Mouse (Mus musculus) spleen, postnatal 10 days (tissue): ENCODE data around the gene Zcchc7.
A peak's percentile ranks its signal among the peaks of the same experiment; 100 is the strongest.
"Not testable (repeated sequence)": the region's sequence is repeated elsewhere in the genome, so short reads cannot be mapped to it uniquely, and the experiment has no call there.

ENCODE experiments used
- DNase-seq, 2 experiments: peaks; one replicate each; pipeline ENCODE4 v3.0.0; 2021 to 2022; ENCODE audit warnings: low spot score in 2 of 2

Zcchc7 gene

DNA sequence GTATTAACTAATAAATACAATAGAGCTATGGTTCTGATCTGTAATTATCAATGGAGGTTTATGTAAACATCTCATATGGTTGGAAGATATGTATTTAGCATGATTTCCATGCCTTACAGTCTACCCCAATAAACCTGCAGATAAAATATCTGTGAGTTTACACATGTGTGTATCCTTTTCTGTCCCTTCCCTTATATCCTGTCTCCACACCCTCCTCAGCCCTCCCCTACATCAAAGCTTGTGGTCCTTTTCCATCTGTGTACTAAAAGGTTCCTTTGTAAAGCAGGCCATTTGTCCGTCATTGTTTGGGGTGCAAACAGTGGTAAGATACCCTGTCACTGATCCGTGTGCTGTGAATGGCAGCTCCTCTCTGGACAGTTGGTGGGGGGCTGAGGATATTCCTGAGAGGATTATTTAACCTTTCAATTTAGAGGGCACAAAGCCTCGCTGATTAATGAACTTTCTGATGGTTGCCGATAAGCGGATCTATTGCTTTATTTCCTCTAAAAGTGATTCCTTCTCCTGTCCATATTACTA is 161.7 kb downstream of the Zcchc7 start:
- no peak for DNase-seq

DNA sequence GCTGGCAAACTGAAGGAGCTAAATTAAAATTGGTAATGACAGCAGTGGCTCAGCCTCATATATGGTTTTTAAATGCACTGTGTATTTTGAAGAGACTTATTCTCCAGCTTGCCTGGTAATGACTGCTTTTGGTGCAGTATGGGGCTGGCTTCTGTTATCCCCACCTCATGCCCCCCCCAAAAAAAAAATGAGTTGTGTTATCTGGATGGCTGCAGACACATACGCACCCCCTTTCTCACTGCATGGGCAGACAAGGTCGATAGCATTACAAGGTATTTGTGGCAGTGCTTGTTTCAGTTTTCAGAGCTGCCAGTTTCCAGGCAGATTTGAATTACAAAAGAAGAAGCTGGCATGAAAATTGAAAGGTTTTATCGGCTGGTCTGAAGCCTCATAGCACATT is 162.2 kb downstream of the Zcchc7 start:
- DNase-seq, result no peak

DNA sequence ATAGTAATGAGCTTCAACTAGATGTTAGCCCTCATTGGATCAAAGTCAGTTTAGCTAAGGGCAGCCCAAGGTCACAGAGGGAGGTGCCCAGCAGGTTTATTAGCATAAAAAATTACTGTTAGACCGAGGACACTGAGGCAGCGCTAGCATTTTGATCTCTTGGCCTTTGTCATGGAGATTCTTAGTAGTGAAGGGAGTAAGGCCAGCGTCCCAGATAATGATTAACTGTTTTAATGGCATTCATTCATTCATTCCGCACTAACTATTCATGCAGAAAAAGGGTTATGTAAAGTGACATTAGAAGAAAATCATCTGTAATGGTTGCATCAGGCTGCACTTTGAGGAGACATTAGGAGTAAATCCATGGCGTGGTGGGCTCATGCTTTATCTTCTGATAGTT is 165.2 kb downstream of the Zcchc7 start:
- DNase-seq, result peak in 1 of 2 experiments; percentile 1

DNA sequence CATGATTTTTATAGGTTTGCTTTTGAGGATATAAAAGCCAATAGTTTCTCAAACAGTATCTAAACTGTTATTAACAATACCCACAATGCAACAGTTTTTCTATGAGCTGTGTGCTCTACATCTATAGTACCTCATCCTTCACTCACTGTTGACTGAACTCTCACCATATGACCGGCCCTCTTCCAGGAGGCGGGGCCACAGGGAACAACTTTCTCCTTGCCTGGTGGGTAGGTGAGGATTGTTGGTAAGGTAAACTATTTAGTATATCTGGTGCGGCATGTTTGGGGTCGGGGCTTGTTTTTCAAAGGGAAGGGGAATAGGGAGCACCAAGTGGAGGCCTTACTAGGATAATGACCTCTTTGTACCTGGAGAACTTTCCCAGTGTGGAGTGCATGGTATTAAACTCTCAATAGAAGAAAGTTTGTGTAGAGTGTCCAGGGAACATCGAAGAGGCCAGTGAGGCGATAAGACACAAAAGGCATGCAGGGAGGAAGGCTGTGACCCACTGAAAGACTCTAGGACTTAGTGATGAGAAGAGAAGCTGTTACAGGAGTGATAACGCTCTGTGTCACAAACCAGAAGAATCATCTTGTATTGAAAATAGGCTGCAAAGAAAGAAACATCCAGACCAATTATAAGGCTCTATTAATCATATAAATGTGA is 166.9 kb downstream of the Zcchc7 start:
- peak in 1 of 2 experiments; percentile 4 for DNase-seq

DNA sequence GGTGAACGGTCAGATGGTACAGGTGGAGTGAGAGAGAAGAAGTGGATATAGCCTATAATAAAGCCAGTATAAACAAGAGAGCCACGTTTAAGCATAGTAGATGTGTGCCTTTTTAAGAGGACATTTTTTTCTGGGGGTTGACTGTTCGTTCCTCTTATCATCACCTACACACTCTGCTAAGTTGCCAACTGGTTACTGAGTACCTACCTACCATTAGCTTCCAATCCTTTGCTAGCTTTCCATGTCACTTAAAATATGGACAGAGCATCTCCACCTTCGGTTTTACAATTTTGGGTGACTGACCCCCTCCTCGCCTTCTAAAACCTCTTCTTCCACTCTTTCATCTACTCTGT is 167.4 kb downstream of the Zcchc7 start:
- DNase-seq, result no peak

DNA sequence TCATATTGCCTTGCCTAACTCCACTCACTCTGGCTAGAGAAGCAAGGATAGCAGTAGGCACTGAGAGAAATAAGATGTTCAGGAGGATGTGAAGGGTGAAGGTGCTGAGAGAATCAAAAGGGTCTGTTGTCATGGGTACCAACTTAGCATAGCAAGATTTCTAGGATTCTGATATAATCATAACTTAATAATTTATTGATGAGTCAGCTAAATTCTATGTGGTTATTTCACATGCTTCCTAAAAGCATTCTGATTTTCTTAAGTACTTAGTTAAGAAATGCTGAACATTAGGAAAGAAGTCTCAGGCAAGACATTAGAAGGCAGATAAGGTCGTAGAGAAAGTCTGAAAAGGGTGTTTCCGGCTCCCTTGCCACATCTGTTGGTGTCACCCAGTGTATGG is 172.3 kb downstream of the Zcchc7 start:
- peak in 1 of 2 experiments; percentile 2 for DNase-seq

DNA sequence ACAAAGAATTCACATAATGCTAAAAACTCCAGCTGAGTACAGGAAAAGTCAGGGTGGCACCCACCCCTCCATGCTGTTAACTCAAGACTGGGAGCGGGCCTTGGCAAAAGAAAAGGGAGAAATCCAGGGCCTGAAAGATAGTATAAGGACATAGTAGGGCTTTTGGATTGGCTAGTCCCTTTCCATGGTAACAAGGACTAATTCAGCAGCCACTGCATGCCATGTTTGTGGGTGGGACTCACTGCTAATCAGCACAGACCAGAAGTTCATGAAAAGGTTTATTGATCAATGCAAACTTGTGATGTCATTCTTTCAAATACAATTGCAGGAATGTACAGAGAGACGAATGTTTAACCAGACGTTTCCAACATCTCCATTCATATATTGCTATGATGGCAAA is 173.1 kb downstream of the Zcchc7 start:
- no peak for DNase-seq

DNA sequence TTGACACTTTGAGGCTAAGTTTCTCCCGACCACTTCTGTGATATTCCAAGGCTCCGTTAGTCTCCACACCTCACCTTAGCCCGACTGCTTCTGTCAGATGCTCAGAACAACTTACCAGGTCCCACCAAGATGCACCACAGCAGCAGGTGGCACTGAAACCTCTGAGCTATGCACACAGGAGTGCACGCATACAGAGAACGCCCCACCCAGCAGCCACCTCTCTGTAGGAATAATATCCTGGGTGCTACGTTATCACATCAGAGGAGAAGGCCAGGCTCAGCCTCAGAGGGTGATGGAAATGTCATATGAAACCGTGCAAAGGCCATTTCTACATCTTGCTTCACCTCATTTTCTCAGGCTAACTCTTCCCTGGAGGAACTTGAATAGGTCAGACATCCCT is 174.7 kb downstream of the Zcchc7 start:
- DNase-seq, result no peak

DNA sequence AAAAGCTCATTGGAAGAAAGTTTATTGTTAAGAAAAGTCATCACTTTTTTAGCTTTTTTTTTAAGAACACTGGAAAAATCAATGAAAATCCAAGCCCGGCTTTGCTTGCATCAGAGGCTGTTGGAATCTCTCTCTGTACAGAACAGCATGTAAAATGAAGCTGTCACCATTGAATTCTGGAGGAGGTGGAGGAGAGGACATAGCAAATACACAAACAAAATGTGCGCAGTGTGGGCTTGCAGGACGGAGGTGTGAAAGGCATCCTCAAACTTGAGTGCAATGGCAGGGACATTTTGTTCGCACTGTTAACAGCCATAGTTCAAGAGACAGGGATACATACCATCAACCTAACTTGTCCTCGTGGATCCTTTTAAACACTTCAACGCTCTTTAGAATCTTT is 176.1 kb downstream of the Zcchc7 start:
- DNase-seq, result no peak

DNA sequence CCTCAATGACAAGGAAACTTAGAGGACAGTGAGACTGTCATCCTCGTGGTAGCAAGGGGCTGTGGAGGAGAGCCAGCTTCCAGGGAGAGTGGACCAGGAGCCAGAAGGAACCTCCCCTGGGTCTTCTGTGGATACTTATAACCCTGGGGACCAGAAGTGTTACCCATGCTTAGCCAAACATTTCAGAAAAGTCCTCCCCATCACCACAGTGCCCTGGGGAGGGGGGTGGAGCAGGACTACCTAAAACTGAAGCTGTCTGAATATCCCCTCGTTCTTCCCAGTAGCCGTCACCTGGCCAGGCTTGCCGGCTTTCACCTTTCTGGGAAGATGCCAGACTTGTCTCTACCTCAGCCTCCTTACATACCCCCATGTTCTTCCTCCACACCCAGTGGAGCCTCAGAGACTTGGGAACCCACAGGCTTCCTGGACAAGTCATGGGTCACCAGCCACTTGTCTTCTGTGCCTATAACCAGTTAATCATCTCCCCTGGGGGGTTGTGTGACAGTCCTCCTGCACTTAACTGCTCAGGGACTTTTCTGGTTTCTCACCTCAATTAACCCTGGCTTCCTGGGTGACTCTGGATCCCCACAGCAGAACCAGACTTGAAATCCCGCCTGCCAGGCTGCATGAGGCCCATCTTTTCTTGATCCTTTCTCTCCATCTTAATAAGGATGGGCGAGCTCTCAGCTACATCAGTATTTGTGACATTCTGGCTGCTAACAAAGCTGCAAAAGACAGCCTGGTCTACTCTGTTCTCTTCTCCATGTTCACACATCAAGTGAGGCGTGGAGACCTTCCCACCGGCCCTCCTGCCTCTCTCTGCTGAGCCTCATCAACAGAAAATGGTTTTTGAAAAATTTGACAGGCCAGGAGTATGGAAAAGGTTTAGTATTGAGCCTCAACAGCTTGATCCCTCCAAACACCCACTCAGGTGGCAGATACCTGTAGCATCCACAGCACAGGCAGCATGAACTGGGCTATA is 183.0 kb downstream of the Zcchc7 start:
- DNase-seq, result peak in 1 of 2 experiments; percentile 35

DNA sequence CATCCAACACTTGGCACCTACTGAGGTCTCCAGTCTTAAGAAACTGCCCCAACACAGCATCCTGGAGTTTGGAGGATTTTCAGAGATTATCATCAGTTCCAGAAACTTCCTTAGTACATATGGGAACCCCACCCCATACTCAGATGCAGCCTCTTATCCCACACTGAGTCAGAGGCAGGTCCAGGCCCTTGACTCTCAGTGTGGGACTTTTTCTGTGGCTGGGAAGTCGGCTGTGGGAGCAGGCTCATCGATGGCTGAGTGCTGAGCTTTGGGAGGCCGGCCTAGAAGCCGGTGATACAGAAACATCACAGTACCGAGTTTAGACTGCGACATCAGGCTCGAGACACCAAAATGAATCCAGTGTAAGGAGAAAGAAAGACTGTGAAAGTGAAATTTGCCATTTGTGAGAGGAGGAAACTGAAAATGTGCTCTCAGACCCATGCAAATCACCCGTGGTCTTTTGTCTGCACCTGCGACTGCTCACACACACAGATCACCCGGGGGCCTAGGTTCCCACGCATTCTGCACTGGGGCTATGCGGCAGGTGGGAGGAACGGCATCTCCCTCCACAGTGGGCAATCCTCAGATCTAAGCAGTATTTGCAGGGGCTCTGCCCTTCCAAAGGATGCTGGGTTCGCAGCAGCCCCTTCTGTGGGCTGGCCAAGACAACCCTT is 184.0 kb downstream of the Zcchc7 start:
- peak in 1 of 2 experiments; percentile 58 for DNase-seq

DNA sequence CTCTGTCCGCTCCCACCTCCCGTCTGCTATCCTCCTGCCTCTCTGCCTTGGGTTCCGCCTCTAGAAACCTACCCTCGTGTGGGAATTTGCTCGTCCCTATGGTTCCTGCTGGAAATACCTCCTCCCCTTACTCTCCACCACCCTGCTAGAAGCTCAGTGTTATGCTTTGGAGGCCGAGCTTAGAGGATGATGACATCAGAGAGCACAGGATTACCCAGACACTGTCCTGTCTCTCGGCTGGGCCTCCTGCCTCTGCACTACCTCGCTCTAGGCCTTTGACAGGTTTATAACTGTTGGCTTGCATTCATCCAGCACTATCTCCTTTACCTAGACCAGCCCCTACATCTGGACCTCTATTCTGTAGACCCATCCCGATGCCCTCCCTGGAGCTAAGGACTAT is 184.6 kb downstream of the Zcchc7 start:
- DNase-seq, result no peak

DNA sequence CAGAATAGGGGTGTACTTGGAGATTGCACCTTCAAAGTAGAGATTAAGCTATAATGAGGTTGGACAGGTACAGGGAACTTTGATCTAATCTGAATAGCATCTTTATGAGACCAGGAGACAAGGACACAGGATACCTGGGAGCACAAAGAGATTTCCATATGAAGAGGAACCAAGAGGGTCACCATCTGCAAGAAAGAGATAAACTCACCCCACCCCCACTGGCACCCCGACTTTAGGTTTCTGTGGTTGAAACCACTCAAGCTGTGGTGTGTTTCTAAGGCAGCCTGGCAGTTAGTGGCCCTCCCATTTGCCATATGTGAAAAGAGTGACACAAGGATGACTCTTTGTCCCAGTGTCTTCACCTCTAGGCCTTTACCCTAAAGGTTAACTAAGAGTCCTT is 186.6 kb downstream of the Zcchc7 start:
- DNase-seq, result peak in 1 of 2 experiments; percentile 41

DNA sequence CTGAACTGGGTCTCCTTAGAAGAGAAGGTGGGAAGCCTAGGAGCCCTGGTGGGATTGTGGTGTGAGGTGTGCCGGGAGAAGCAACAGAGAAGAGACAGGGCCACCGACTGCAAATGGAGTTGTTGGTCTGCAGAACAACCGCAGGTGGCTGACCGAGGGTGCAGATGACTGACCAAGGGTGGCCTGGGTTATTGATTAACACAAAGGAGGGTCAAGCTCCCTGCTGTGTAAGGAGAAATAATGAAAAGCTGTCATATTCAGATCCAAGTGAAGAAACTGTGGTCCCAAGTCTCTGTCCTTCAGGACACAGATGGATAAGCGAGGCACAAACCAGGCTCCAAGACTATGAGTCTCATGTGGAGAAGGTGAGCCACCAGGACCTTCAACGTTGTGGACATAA is 187.8 kb downstream of the Zcchc7 start:
- no peak for DNase-seq

DNA sequence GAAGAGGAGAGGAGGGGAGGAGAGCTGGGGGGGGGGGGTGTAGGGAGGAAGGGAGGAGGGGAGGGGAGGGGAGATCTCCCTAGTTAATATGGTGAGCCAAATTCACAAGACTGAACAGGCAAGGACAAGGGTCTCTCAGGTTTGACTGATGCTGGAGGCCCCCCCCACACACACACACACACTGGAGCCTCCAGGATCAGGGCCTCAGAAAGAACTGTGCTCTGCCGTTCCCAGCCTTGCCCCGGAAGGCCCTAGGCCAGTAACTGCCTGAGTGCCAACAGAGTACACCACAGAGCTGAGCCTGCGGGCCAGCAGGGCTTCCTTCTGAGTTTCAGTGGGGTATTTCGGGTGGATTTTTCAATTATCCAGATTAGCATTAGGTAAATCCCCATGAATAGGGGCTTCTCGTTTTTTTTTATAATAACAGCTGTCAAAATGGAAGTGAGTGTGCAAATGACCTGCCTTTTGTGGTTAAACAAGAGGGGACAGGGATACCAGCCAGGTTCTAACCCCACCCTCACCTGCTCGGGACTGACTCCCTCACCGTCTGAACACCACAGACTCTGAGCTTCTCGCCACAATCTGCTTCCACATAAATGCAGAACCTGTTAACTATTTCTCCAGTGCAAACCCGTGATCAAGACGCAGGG is 188.9 kb downstream of the Zcchc7 start:
- DNase-seq, result no peak

DNA sequence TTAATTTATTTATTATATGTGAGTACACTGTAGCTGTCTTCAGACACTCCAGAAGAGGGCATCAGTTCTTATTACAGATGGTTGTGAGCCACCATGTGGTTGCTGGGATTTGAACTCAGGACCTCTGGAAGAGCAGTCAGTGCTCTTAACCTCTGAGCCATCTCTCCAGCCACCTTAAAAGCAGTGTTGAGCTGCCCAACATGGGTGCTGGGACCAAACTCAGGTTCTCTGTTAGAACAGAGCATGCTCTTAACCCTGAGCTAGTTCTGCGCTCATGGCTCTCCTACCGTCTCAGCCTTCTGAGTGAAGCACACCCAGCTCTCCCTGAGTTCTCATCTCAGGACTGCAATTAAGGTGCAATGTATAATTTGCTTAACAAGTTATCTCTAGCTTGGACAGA is 190.4 kb downstream of the Zcchc7 start:
- DNase-seq, result not testable (repeated sequence)

DNA sequence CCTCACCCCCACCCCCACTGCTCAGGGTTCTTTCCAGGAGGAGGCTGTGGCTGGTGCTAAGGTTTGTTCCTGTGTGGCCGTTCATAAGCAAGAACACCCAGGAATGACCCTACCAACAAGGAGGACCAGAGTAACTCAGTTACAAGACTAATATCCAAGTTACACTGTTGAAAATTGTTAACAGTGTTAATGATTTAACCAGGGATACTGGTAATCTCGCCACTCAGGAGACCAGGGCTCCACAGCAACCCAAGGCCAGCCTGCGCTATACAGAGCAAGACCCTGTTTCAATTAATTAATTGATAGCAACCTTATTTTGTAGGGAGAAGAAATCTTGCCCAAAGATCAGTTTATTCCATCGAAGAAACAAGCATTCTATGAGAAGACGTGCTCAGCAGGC is 191.8 kb downstream of the Zcchc7 start:
- no peak for DNase-seq

DNA sequence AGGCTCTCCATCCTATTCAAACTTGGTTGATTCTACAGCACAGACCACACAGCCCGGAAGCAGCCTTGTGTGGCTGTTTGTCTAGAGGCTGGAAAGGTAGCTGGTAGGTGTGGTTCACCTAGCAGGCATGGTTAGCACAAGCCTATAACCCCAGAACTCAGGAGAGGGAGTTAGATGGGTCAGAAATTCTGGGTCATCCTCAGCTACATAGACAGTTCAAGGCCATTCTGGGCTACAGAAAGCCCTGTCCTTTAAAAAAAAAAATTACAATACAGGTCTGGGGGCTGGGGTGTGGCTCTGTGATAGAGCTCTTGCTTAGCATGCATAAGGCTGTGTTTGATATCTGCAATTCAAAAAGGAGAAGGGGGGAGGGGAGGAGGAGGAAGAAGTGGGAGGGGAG is 192.6 kb downstream of the Zcchc7 start:
- DNase-seq, result no peak

DNA sequence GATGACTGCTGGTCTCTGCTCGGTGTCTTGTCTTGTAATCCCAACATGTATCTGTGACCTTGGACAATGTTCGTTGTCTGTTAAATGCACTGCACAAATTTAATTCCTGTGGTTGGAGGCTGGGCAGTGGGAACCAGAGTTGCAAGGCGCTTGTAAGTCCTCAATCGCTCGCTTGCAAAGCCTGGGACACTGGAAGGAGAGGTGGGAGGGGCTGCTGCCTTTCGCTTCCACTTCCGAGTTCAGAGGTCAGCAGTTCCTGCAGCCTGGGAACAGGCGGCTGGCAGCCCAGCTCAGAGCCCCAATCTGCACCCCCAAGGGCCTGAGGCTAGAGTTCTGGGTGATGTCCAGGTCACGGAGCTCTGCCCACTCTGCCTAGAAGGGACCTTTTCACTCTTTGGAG is 197.4 kb downstream of the Zcchc7 start:
- DNase-seq, result no peak

DNA sequence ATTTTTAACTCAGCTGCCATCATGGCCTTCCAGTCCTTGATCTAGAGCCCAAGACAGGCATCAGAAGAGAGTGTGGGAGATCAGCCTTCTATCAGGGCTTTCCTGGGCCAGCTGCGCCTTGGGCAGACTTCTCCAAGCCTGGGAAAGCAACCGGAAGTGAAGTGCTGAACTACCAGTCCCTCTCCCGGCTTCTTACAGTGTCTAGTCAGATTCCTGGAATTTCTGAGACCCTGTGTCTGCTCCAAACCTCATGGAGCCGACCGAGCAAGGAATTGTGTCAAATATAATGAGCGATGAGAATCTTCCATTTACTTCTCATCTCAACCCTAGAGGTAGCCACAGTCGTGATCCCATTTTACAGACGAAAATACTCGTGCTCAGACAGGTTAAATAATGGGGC is 203.1 kb downstream of the Zcchc7 start:
- no peak for DNase-seq

DNA sequence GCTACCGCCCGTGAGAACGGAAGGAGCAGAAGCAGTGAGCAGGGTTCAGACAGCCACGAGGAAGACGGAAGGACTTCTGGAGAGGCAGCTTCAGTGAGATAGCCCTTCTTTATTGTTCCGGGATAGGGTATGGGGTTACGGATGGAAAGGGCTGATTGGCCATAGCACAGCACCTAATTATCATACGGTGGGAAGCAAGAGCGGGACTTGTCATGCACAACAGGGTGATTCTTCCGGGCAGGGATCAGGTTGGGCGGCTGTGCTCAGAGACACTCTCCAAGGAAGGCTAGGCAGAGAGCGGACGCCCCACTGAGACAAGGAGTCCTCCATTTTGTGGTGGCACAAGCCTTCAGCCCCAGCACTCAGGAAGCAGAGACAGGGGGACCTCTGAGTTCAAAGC is 203.5 kb downstream of the Zcchc7 start:
- DNase-seq, result no peak

DNA sequence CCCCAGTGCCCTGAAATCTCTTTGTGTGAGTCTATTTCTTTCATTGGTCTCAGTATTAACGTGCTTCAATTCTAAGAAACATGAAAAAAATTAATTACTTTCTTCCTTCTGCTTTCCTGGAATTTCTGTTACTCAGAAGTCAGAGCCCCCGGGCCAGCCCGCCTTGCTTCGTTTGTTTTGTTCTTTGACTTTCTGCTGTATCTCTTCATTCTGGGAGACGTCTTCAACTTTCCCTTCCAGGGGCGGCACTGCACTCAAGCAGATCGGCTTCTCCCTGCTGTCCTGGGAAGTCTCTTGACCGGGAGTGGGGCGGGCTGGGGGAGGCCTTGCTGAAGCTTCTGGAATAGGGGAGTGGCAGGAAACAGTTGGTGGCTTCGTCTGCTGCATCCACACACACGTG is 207.5 kb downstream of the Zcchc7 start:
- no peak for DNase-seq
